Mouse (Mus musculus): ENCODE data around the gene Olfr1391.
"Not testable (repeated sequence)": the region's sequence is repeated elsewhere in the genome, so short reads cannot be mapped to it uniquely, and the experiment has no call there.

Gene Olfr1391

GRCm38 (mm10) chr11:49322442-49322841 lies at the start of gene Olfr1391:
Olfr1391 (plus strand) TSS chr11:49322742.
- in situ Hi-C loops (cut with MboI, MseI) = no loop called here

GRCm38 (mm10) chr11:49273834-49274519 lies 48.6 kb upstream of the Olfr1391 start:
- in situ Hi-C loops (cut with MboI, MseI) = no loop called here

GRCm38 (mm10) chr11:49278222-49278621 lies 44.3 kb upstream of the Olfr1391 start, which contains the start of gene Olfr1393:
Olfr1393 (plus strand) TSS chr11:49278304.
- in situ Hi-C loops (cut with MboI, MseI) = no loop called here

DNA sequence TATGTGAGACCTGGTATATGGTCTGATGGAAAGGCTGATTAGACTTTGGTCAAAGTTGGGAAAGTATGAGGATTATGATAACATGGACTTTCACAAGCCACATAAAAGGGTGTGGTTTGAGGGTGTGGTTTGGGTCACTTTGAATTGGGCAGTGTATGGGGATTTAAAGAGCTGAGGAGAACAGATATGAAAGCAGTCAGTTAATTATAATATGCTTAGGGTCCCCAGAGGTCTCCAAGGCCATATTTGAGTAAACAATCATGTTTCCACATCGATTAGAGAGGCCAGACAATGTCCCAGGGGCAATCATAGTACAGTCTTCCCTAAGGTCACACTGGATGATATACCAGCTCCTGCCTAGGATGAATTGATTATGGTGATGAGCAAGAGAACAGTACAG lies 37.6 kb upstream of the Olfr1391 start, which contains the start of gene Olfr1392:
Olfr1392 (plus strand) TSS at position 301 of the 400 bp plus-strand sequence.
- in situ Hi-C loops (cut with MboI, MseI) = loop anchor here (5.0 kb wide), 1 partner anchor 168 kb away; no protein-coding TSS in a partner anchor

DNA sequence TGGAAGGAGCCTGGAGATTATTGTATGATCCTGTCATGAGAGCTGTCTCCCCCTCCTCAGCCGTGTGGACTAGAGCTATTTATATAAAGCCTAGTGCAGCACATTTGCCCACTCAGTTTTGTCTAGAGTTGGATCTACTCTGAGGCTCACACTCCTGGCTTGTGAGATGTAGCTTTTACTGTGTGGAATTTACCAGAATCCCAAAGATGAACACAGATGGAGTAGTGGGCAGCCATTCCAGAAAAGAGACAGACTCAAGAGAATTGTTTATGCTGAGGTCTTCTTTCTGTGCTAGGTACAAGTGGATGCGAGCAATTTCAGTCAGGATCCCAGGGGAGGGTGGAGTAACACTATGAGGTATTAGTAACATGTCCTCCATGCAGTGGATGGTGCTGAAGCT lies 35.3 kb upstream of the Olfr1391 start:
- in situ Hi-C loops (cut with MboI, MseI) = loop anchor here (5.0 kb wide), 1 partner anchor 170 kb away; no protein-coding TSS in a partner anchor

DNA sequence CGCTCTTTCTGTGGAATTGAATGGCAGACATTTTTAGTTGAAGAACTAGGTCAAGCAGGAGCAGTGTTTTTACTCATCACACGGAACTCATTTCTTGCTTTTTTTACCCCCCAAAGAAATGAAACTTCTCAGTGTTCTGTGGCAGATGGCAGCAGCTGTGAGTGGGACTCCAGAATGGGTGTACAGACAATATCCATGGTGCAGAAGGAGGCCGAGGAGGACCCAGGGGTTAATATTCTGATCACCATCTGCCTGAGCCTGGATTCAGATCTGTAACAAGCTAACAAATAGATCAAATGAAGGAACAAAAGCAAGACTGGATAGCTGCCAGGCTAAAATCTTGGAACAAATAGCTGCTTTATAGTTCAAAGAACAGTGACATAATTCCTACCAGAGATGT lies 29.8 kb upstream of the Olfr1391 start:
- in situ Hi-C loops (cut with MboI, MseI) = no loop called here

DNA sequence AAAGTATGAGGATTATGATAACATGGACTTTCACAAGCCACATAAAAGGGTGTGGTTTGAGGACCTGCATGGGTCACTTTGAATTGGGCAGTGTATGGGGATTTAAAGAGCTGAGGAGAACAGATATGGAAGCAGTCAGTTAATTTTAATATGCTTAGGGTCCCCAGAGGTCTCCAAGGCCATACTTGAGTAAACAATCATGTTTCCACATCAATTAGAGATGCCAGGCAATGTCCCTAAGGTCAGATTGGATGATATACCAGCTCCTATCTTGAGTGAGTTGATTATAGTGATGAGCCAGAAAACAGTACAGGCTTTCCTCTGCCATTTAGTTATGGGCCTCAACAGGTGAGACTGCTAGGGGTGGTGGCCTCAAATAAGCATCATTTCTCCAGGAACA lies 18.1 kb upstream of the Olfr1391 start, which contains the start of gene Olfr10:
Olfr10 (plus strand) TSS at position 301 of the 400 bp plus-strand sequence.
- in situ Hi-C loops (cut with MboI, MseI) = no loop called here

DNA sequence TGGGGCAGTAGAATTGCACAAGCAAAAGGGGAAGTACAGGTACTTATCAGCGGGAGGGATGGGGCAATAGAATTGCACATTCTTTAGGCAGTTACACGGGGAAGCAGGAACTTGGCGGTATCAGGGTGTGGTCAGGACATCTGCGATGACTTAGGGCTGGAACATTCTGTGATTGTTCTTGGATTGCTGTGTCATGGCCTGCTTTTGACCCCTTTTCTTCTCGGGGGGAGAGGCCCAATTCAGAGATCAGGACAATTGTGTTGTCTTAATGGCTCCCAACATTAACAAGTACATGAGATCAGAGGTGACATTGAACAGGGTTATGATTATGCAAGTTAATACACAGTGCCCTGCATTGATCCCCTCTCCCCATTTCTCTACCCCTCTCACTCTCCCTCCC lies 14.0 kb upstream of the Olfr1391 start:
- in situ Hi-C loops (cut with MboI, MseI) = not testable (repeated sequence)

- in situ Hi-C loops (cut with MboI, MseI) = no loop called here
Observed at GRCm38 (mm10) chr11:49326726-49327125, 4.2 kb downstream of the Olfr1391 start.

DNA sequence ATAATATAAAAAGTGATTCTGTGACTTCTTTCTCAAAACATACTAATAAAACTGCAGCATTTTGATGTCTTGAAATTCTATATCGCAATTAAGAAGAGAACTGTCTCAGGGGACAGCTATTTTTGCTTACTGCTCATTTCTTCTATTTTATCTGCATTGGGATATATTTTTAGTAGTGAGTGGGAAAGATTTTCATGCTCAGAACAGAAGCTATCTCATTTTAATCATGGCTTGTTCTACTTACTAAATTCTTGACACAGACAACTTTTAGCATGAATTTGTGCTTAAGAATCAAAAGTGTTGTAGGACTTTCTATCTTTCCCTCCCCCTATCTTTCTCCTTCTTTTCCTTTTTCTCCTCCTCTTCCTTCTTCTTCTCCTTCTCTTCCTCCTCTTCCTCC lies 7.1 kb downstream of the Olfr1391 start:
- in situ Hi-C loops (cut with MboI, MseI) = no loop called here

- in situ Hi-C loops (cut with MboI, MseI) = no loop called here
Observed at GRCm38 (mm10) chr11:49334888-49335287, 12.3 kb downstream of the Olfr1391 start, which contains the start of gene Olfr1390. Olfr1390 (plus strand) TSS chr11:49335188.

DNA sequence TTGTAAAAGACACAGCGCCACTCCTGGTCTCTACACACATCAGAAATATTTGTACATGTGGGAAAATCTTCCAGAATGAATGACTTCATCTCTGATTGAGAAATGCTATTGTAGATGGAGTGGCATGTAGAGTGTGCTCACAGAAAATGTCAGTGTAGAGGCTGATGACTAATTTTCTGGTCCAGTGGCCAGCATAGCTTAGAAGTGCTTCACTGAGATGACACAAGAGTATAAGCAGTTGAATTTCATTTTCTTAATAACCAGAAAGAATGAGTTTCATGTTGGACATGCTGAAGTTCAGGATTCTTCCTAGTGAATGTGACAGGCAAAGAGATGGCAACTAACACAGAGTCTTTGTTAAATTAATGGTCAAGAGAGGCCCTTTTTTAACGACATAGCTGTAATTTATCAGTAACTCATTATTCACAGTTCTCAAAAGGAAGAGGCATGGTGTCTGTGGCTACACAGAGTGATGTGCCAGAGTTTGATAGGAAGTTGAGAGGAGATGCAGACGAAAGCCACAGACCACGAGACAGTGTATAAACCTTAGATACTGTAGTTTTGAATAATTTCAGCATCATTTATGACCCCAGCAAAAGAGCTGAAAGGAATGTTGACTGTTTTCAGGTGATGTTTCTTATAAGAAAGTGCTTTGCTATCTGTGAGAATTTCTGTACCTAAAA lies 14.7 kb downstream of the Olfr1391 start:
- in situ Hi-C loops (cut with MboI, MseI) = no loop called here

All from T-helper 2 cell (primary cell).